Comparison of ENCODE assay signal across 8 mouse cellular contexts in genomic region chr7:24133425-24133995, GRCm38 (mm10). TPM values are rescaled to one million over a fixed set of nuclear protein-coding genes. Genes with fewer than 3 reads are reported as not detected.
DNase-seq lines count a peak whose midpoint lies in the region; ATAC-seq and TF ChIP-seq lines count a peak whose summit lies in the region.

No protein-coding gene starts in this region.

- no peak for TF ChIP-seq EP300 in stomach, postnatal 0 days (optimal IDR thresholded peaks at IDR 0.05)

- WGBS in limb, embryonic 14.5 days: 17% methylated on average over 6 of the region's 6 CpGs
- WGBS in stomach, postnatal 0 days: 17% methylated on average over 6 of the region's 6 CpGs

- H3K9me3 ChIP-seq in limb, embryonic 14.5 days (ENCODE audit: control insufficient read depth, low read length): no peaks in the 10 kb centered on the region
- no peaks in the 10 kb centered on the region for H3K9me3 ChIP-seq in stomach, postnatal 0 days (ENCODE audit: control insufficient read depth, low read length)

- no peak for TF ChIP-seq POLR2A in testis, adult 2 months (IDR thresholded peaks at IDR 0.05; ENCODE audit: control insufficient read depth, low read depth, low read length)
- no peak for TF ChIP-seq POLR2A in limb, embryonic 14.5 days (IDR thresholded peaks at IDR 0.05; ENCODE audit: borderline replicate concordance, extremely low read depth, insufficient read depth, insufficient read length)

- no peaks in the 10 kb centered on the region for H3K36me3 ChIP-seq in testis, adult 2 months (ENCODE audit: control insufficient read depth, insufficient read depth, low read length)
- H3K36me3 ChIP-seq in limb, embryonic 14.5 days (ENCODE audit: control insufficient read depth, insufficient read depth, low read length): peaks cover 21% of the 10 kb centered on the region
- H3K36me3 ChIP-seq in stomach, postnatal 0 days (ENCODE audit: control insufficient read depth, insufficient read depth, low read length): peaks cover 7% of the 10 kb centered on the region

- no peaks in the 10 kb centered on the region for H3K27me3 ChIP-seq in testis, adult 2 months (ENCODE audit: control insufficient read depth, insufficient read depth, low read length)
- H3K27me3 ChIP-seq in limb, embryonic 14.5 days (ENCODE audit: control insufficient read depth, insufficient read depth, low read length): no peaks in the 10 kb centered on the region
- H3K27me3 ChIP-seq in stomach, postnatal 0 days (ENCODE audit: control insufficient read depth, insufficient read depth, low read length): no peaks in the 10 kb centered on the region

- no peak for TF ChIP-seq CTCF in testis, adult 2 months (IDR thresholded peaks at IDR 0.05; ENCODE audit: control insufficient read depth, insufficient read depth, insufficient replicate concordance, low read depth, low read length)
- no peak for TF ChIP-seq CTCF in stomach, postnatal 0 days (IDR thresholded peaks at IDR 0.05; ENCODE audit: low read depth)

- peak overlapping the region; percentile 16; the same call in 1 of the 2 replicates for H3K27ac ChIP-seq in testis, adult 2 months (ENCODE audit: control insufficient read depth, insufficient read depth, low read depth, low read length)
- no peak overlapping the region for H3K27ac ChIP-seq in limb, embryonic 14.5 days (replicated peaks; ENCODE audit: low read depth, low read length)
- no peak overlapping the region for H3K27ac ChIP-seq in stomach, postnatal 0 days (replicated peaks)

- H3K4me1 ChIP-seq in testis, adult 2 months (ENCODE audit: control insufficient read depth, insufficient read depth, low read length): peaks cover 3% of the 10 kb centered on the region
- H3K4me1 ChIP-seq in limb, embryonic 14.5 days (ENCODE audit: control insufficient read depth, insufficient read depth, low read length): peaks cover 9% of the 10 kb centered on the region; the same call in 1 of the 2 replicates
- H3K4me1 ChIP-seq in stomach, postnatal 0 days (replicated peaks; ENCODE audit: control insufficient read depth, insufficient read depth): peaks cover 7% of the 10 kb centered on the region; the same call in 1 of the 2 replicates

- peak overlapping the region; percentile 70 for H3K4me2 ChIP-seq in limb, embryonic 14.5 days (replicated peaks; ENCODE audit: low read depth, low read length, severe bottlenecking)
- peak overlapping the region; percentile 70 for H3K4me2 ChIP-seq in stomach, postnatal 0 days (replicated peaks; ENCODE audit: low read depth)

- peak; percentile 53 for DNase-seq in heart, adult 11 months
- no peak for DNase-seq in heart, postnatal 36 days
- DNase-seq in testis, postnatal 10 days (ENCODE audit: low spot score): no peak
- no peak for DNase-seq in limb, embryonic 14.5 days (ENCODE audit: low spot score)
- no peak for DNase-seq in stomach, postnatal 0 days (ENCODE audit: low spot score)
- DNase-seq in gastrocnemius, adult 18-20 months (ENCODE audit: low spot score): no peak
- no peak for DNase-seq in cerebellum, postnatal 4 days (ENCODE audit: low spot score in 2 of 2)

- H3K4me3 ChIP-seq in testis, adult 2 months (ENCODE audit: control insufficient read depth, low read depth, low read length): peak overlapping the region; percentile 91
- H3K4me3 ChIP-seq in limb, embryonic 14.5 days (replicated peaks; ENCODE audit: low read length): peak overlapping the region; percentile 65
- H3K4me3 ChIP-seq in stomach, postnatal 0 days (ENCODE audit: low read depth, low read length): peak overlapping the region; percentile 81

- intact Hi-C loops in heart, postnatal 36 days (cut with DNase I): loop anchor here (5.0 to 10.0 kb wide), 2 partner anchors 119 to 271 kb away; partner anchors contain the start of gene Zfp108

- ATAC-seq in limb, embryonic 14.5 days (ENCODE audit: low FRiP score, low read depth): peak; percentile 39
- no peak for ATAC-seq in stomach, postnatal 0 days (ENCODE audit: low FRiP score, low TSS enrichment)

- peak overlapping the region; percentile 75 for H3K9ac ChIP-seq in limb, embryonic 14.5 days (ENCODE audit: low read depth, low read length, severe bottlenecking)
- peak overlapping the region; percentile 80 for H3K9ac ChIP-seq in stomach, postnatal 0 days (ENCODE audit: low read length)

RNA-seq across cellular contexts. Expression of gene Zfp235, which starts 0.5 kb away (rescaled TPM):
- total RNA-seq in heart, postnatal 36 days (2021): 1 to 10 TPM; 5.5 to 6.0 TPM
- 1.4 and 1.5 TPM in 2 replicates for polyA plus RNA-seq in testis, adult 2 months (2012; rRNA removed)
- 13.5 and 16.7 TPM in 2 replicates for polyA plus RNA-seq in limb, embryonic 14.5 days (2012; rRNA removed)
- 17.5 and 20.9 TPM in 2 replicates for polyA plus RNA-seq in limb, embryonic 14.5 days (2014; fragmentation: Nextera tagmentation; extraction: Ambion mirVana)
- 8.3 TPM in 2 replicates for polyA plus RNA-seq in stomach, postnatal 0 days (2015; fragmentation: Nextera tagmentation; extraction: Ambion mirVana)
- 1 to 10 TPM; 3.5 TPM for total RNA-seq in gastrocnemius, adult 18-20 months (2021)

RNA-seq across cellular contexts. Expression of gene Zfp112, which starts 21.4 kb away (rescaled TPM):
- 1 to 10 TPM; 2.8 to 3.7 TPM for total RNA-seq in heart, postnatal 36 days (2021)
- 0.46 and 0.67 TPM in 2 replicates for polyA plus RNA-seq in testis, adult 2 months (2012; rRNA removed)
- 3.6 and 5.1 TPM in 2 replicates for polyA plus RNA-seq in limb, embryonic 14.5 days (2012; rRNA removed)
- polyA plus RNA-seq in limb, embryonic 14.5 days (2014; fragmentation: Nextera tagmentation; extraction: Ambion mirVana): 5.9 and 8.5 TPM in 2 replicates
- 2.2 and 3.4 TPM in 2 replicates for polyA plus RNA-seq in stomach, postnatal 0 days (2015; fragmentation: Nextera tagmentation; extraction: Ambion mirVana)
- 1 to 10 TPM; 5.3 to 5.7 TPM for total RNA-seq in gastrocnemius, adult 18-20 months (2021)

RNA-seq across cellular contexts. Expression of gene Zfp114, which starts 41.4 kb away (rescaled TPM):
- total RNA-seq in heart, postnatal 36 days (2021): under 1 TPM in 1 of 2 experiments, not detected in 1; 0.11 TPM
- polyA plus RNA-seq in testis, adult 2 months (2012; rRNA removed): 0.11 and 0.16 TPM in 2 replicates
- 3.2 and 3.5 TPM in 2 replicates for polyA plus RNA-seq in limb, embryonic 14.5 days (2012; rRNA removed)
- 4.0 and 5.0 TPM in 2 replicates for polyA plus RNA-seq in limb, embryonic 14.5 days (2014; fragmentation: Nextera tagmentation; extraction: Ambion mirVana)
- 1.2 and 1.4 TPM in 2 replicates for polyA plus RNA-seq in stomach, postnatal 0 days (2015; fragmentation: Nextera tagmentation; extraction: Ambion mirVana)
- under 1 TPM; 0.07 to 0.28 TPM for total RNA-seq in gastrocnemius, adult 18-20 months (2021)

RNA-seq across cellular contexts. Expression of gene Zfp180, which starts 51.8 kb away (rescaled TPM):
- total RNA-seq in heart, postnatal 36 days (2021): 10 to 100 TPM; 13.1 TPM
- 7.3 TPM in 2 replicates for polyA plus RNA-seq in testis, adult 2 months (2012; rRNA removed)
- polyA plus RNA-seq in limb, embryonic 14.5 days (2012; rRNA removed): 24.0 and 24.4 TPM in 2 replicates
- 19.6 and 21.9 TPM in 2 replicates for polyA plus RNA-seq in limb, embryonic 14.5 days (2014; fragmentation: Nextera tagmentation; extraction: Ambion mirVana)
- 6.7 and 7.1 TPM in 2 replicates for polyA plus RNA-seq in stomach, postnatal 0 days (2015; fragmentation: Nextera tagmentation; extraction: Ambion mirVana)
- total RNA-seq in gastrocnemius, adult 18-20 months (2021): 10 to 100 TPM; 17.1 to 17.2 TPM
